Mouse (Mus musculus) urinary bladder, postnatal 4 days (tissue): ENCODE measurements around the gene Slc22a22.
"Not testable (repeated sequence)": the region's sequence is repeated elsewhere in the genome, so short reads cannot be mapped to it uniquely, and the experiment has no call there.

ENCODE experiments used
- DNase-seq, 2 experiments: peaks; one replicate each; pipeline ENCODE4 v3.0.0; 2021 to 2022; ENCODE audit warnings: low spot score in 2 of 2

Slc22a22 gene

GRCm38 (mm10) chr15:57380381-57380780 lies 97.0 kb downstream of the Slc22a22 start:
- no peak for DNase-seq

- DNase-seq = no peak
Observed at GRCm38 (mm10) chr15:57366446-57366845, 111.0 kb downstream of the Slc22a22 start.

GRCm38 (mm10) chr15:57355278-57355677 lies 122.1 kb downstream of the Slc22a22 start:
- no peak for DNase-seq

- no peak for DNase-seq
Observed at GRCm38 (mm10) chr15:57340499-57340898, 136.9 kb downstream of the Slc22a22 start.

- no peak for DNase-seq
Observed at GRCm38 (mm10) chr15:57331326-57331725, 146.1 kb downstream of the Slc22a22 start.

GRCm38 (mm10) chr15:57318001-57318400 lies 159.4 kb downstream of the Slc22a22 start:
- DNase-seq = no peak

- no peak for DNase-seq
Observed at GRCm38 (mm10) chr15:57316486-57316885, 160.9 kb downstream of the Slc22a22 start.

- DNase-seq = no peak
Observed at GRCm38 (mm10) chr15:57302710-57303109, 174.7 kb downstream of the Slc22a22 start.

GRCm38 (mm10) chr15:57278505-57278904 lies 198.9 kb downstream of the Slc22a22 start:
- DNase-seq = no peak

- no peak for DNase-seq
Observed at GRCm38 (mm10) chr15:57276411-57276810, 201.0 kb downstream of the Slc22a22 start.

GRCm38 (mm10) chr15:57240061-57240460 lies 237.4 kb downstream of the Slc22a22 start:
- not testable (repeated sequence) for DNase-seq

- no peak for DNase-seq
Observed at GRCm38 (mm10) chr15:57230439-57230838, 247.0 kb downstream of the Slc22a22 start.

- DNase-seq = no peak
Observed at GRCm38 (mm10) chr15:57205315-57205714, 272.1 kb downstream of the Slc22a22 start.

GRCm38 (mm10) chr15:57204444-57204930 lies 272.9 kb downstream of the Slc22a22 start:
- DNase-seq = no peak
